Mouse (Mus musculus) cortical plate, adult 2 months (tissue): ENCODE results near the gene Shank2.

Experiments
- CTCF ChIP-seq: fragments of 200-500 bp; IDR thresholded peaks from 2 replicates; pipeline ENCODE4 v1.5.1; 2011; ENCODE audit warnings: mild to moderate bottlenecking, control low read depth, low read length; ENCODE audit not compliant: insufficient read depth; ENCODE audit errors: extremely low read depth
- POLR2A ChIP-seq: fragments of 200-500 bp; IDR thresholded peaks from 2 replicates; pipeline ENCODE4 v1.6.1; 2011; ENCODE audit warnings: mild to moderate bottlenecking, low read length, control low read depth; ENCODE audit not compliant: insufficient read depth; ENCODE audit errors: extremely low read depth

DNA sequence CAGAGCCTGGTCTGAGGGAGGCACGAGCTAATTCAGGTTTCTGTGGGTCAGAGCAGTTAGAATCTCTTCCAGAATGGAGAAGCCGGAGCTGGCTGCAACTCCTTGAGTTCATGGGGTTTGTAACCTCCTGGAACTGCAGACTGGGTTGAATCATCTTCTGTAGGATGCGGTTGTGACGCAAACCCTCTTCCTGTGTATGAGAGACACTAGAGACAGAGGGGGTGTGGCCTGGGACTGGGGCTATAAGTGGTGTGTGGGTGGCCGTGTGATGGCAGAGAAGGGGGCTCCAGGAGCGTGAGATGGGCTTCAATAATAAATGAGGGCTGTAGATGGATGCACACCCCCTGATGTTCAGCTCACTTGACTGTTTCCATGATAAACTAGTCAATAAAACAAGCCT lies 286.3 kb downstream of the Shank2 start:
- no peak for TF ChIP-seq CTCF
- no peak for TF ChIP-seq POLR2A
